8 mouse cellular contexts compared by ENCODE assay signal in genomic region chr14:28507471-28507870, GRCm38 (mm10). TPM values are rescaled to one million over a fixed set of nuclear protein-coding genes. Genes with fewer than 3 reads are reported as not detected.
DNase-seq lines count a peak whose midpoint lies in the region; ATAC-seq lines count a peak whose summit lies in the region.

No protein-coding gene starts in this region.

- peak; percentile 77 for DNase-seq in ES-CJ7 (ENCODE audit: low read depth, low spot score)
- peak; percentile 46 for DNase-seq in cerebellum, adult 8-10 months
- peak; percentile 88 for DNase-seq in forelimb bud, embryonic 11.5 days (ENCODE audit: low read depth, low spot score)
- peak; percentile 61 to 65 for DNase-seq in layer of hippocampus, postnatal 25 days (ENCODE audit: extremely low spot score in 1 of 2, low spot score in 1 of 2)
- DNase-seq in lung, postnatal 14 days: peak; percentile 76
- peak; percentile 54 for DNase-seq in retina, postnatal 7 days (ENCODE audit: low read depth, low spot score)
- DNase-seq in thymus, adult 18-20 months: no peak

- ATAC-seq in hematopoietic stem cell, adult 5-6 weeks (replicated peaks in 1 of 2; ENCODE audit: insufficient read depth in 1 of 2, low FRiP score in 2 of 2, low TSS enrichment in 1 of 2, low read depth in 1 of 2, poor library complexity in 2 of 2, severe bottlenecking in 2 of 2): peak; percentile 54 to 65; a peak in 3 of 4 replicates

RNA-seq across cellular contexts. Expression of gene Wnt5a, which starts 2.9 kb away (rescaled TPM):
- not detected in 2 replicates for total RNA-seq in hematopoietic stem cell, adult 5-6 weeks (2017)
- 10 to 100 TPM in 1 of 2 experiments, 1 to 10 TPM in 1; 9.2 to 14.4 TPM for total RNA-seq in layer of hippocampus, postnatal 25 days (2021)

Comparison
In these comparisons a context has a peak if more than half of its experiments do, and no peak if none do; other contexts are left out.
1. DNase-seq: peak in ES-CJ7 (single experiment), cerebellum, adult 8-10 months (single experiment), forelimb bud, embryonic 11.5 days (single experiment), layer of hippocampus, postnatal 25 days (2 of 2), lung, postnatal 14 days (single experiment) and retina, postnatal 7 days (single experiment); none in thymus, adult 18-20 months (0 of 2).
2. RNA of gene Wnt5a, which starts 2.9 kb away (total RNA-seq): 9.2 to 14.4 TPM in layer of hippocampus, postnatal 25 days; not detected in hematopoietic stem cell, adult 5-6 weeks; every median in the first group is over 10 times any median in the second.